Mouse (Mus musculus): ENCODE results near the gene Spaar. TPM values are rescaled to one million over a fixed set of nuclear protein-coding genes. Genes with fewer than 3 reads are reported as not detected.

The Spaar gene
- polyA plus RNA-seq, 1 experiment, result 0.88 TPM

DNA sequence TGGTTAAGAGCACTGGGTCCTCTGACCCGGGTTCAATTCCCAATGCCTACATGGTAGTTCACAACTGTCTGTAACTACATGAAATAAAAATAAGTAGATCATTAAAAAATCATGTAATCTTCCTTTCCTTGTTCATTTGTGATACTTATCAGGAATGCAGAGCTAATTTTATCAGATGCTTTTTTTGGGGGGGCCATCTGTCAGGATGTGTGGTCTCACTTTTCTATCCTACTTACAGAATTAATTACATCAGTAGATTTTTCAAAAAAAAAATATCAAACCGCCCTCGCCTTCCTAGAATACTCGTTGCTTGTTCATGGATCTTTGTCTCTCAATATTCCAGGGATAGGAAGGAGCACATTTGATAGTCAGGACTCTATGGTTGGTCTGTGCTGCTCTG lies 7.6 kb upstream of the Spaar start:
- no peak overlapping the region for H3K27ac ChIP-seq (ENCODE audit: insufficient read depth, low read length)
- no peak overlapping the region for H3K4me3 ChIP-seq (replicated peaks; ENCODE audit: insufficient read depth, low read depth, low read length)
- no peaks in the 10 kb centered on the region for H3K27me3 ChIP-seq (ENCODE audit: control insufficient read depth, insufficient read depth, low read length)
- TF ChIP-seq CTCF (IDR thresholded peaks at IDR 0.05; ENCODE audit: borderline replicate concordance, insufficient read depth, low read depth, low read length) (no peak), POLR2A (IDR thresholded peaks at IDR 0.05; ENCODE audit: borderline replicate concordance, insufficient read depth, low read length) (no peak)
- 83% methylated on average over 4 of the region's 4 CpGs for WGBS
- peaks cover 5% of the 10 kb centered on the region; the same call in 1 of the 2 replicates for H3K4me1 ChIP-seq (ENCODE audit: control insufficient read depth, insufficient read depth, low read length)
- DNase-seq, result no peak

DNA sequence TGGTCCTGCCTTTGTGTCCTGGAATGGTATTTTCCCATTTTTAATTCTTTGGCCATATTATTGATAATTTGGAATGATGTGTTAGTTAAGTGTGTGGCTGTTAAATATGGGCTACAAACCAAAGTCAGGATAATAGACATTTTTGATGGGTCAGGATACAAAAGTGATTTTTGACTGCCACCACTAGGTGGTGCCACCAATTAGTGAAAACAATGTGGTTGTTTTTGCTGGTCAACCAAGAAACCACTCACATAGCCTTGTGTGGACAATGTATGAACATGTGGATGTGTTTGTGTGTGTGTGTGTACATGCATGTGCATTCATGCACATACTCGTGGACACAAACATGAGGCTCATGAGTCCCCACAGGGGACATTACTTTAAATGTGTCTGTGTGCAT lies 5.1 kb upstream of the Spaar start:
- Histone ChIP-seq H3K4me3 (replicated peaks; ENCODE audit: insufficient read depth, low read depth, low read length) (no peak overlapping the region), H3K4me1 (ENCODE audit: control insufficient read depth, insufficient read depth, low read length) (peaks cover 5% of the 10 kb centered on the region; the same call in 1 of the 2 replicates), H3K27me3 (ENCODE audit: control insufficient read depth, insufficient read depth, low read length) (no peaks in the 10 kb centered on the region), H3K27ac (ENCODE audit: insufficient read depth, low read length) (no peak overlapping the region)
- TF ChIP-seq POLR2A (IDR thresholded peaks at IDR 0.05; ENCODE audit: borderline replicate concordance, insufficient read depth, low read length), result no peak
- TF ChIP-seq CTCF (IDR thresholded peaks at IDR 0.05; ENCODE audit: borderline replicate concordance, insufficient read depth, low read depth, low read length), result peak; percentile 29; the same call in 1 of the 2 replicates
- DNase-seq, result peak in 1 of 2 experiments; percentile 20
- WGBS, result 44% methylated on average over 1 of the region's 1 CpGs

DNA sequence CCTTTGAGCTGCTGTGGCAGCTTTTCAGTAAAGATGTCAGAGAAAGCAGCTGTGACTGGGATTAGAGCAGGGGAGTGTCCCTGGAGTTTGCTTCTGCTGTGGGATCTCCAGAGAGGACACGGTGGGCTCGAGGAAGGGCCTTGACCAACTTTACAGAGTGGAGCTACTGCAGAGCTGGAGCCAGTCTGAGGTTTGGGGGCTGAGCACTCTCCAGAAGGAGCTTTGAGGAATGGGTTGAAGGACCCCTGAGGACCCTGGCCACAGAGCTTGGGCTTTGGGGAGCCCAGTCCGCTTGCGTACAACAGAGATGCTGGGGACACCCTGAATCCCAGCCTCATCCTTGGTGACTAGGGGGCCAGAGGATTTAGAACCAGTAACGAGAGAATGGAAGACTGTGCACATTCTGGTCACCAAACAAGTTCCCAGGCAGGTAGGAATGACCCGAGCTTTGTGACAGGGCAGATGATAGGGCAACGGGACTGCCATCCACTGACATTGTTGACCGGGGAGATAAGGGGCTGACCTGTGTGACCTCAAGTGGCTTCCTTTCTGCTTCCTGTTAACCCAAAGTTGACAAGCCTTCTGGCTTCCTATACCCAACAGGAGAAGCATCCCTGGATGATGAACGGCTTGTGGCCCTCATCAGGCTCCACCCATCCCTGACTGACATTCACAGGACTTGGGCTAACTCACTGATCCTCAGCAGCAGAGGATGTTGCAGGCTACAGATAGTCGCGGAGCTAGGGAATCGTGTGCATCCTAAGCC lies 3.4 kb upstream of the Spaar start:
- Histone ChIP-seq H3K4me1 (ENCODE audit: control insufficient read depth, insufficient read depth, low read length) (no peaks in the 10 kb centered on the region), H3K4me3 (replicated peaks; ENCODE audit: insufficient read depth, low read depth, low read length) (no peak overlapping the region), H3K27ac (ENCODE audit: insufficient read depth, low read length) (no peak overlapping the region), H3K27me3 (ENCODE audit: control insufficient read depth, insufficient read depth, low read length) (no peaks in the 10 kb centered on the region)
- WGBS, result 75% methylated on average over 12 of the region's 12 CpGs
- TF ChIP-seq POLR2A (IDR thresholded peaks at IDR 0.05; ENCODE audit: borderline replicate concordance, insufficient read depth, low read length) (no peak), CTCF (IDR thresholded peaks at IDR 0.05; ENCODE audit: borderline replicate concordance, insufficient read depth, low read depth, low read length) (no peak)
- no peak for DNase-seq

DNA sequence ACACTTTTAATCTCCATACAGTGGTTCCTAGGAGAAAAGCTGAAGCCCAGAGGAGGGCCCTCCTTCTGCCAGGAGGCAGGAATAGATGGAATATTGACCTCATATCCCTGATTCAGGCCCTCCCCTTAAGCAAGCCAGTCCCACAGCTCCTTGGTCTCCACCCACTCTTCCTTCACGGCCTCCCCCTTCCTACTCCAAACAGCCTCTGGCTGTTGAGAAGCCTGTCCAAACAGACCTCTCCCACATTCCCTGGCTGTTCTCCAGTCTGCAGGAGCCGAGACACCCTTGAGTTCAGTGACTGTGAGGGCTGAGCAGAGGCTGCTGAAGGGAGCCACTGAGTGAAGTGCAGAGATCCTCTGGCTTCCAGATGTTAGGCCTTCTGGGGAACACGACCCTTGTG lies 2.8 kb upstream of the Spaar start, which contains the start of gene Hrct1:
Gene Hrct1 (plus strand): TSS at position 194 of the 400 bp plus-strand sequence.
- no peak for DNase-seq
- TF ChIP-seq POLR2A (IDR thresholded peaks at IDR 0.05; ENCODE audit: borderline replicate concordance, insufficient read depth, low read length) (no peak), CTCF (IDR thresholded peaks at IDR 0.05; ENCODE audit: borderline replicate concordance, insufficient read depth, low read depth, low read length) (no peak)
- Histone ChIP-seq H3K27me3 (ENCODE audit: control insufficient read depth, insufficient read depth, low read length) (no peaks in the 10 kb centered on the region), H3K4me1 (ENCODE audit: control insufficient read depth, insufficient read depth, low read length) (no peaks in the 10 kb centered on the region), H3K27ac (ENCODE audit: insufficient read depth, low read length) (no peak within 1 kb of the TSS), H3K4me3 (replicated peaks; ENCODE audit: insufficient read depth, low read depth, low read length) (no peak within 1 kb of the TSS)
- 32% methylated on average over 3 of the region's 3 CpGs for WGBS

- Histone ChIP-seq H3K4me1 (ENCODE audit: control insufficient read depth, insufficient read depth, low read length) (no peaks in the 10 kb centered on the region), H3K4me3 (replicated peaks; ENCODE audit: insufficient read depth, low read depth, low read length) (no peak overlapping the region), H3K27me3 (ENCODE audit: control insufficient read depth, insufficient read depth, low read length) (no peaks in the 10 kb centered on the region), H3K27ac (ENCODE audit: insufficient read depth, low read length) (no peak overlapping the region)
- no peak for TF ChIP-seq CTCF (IDR thresholded peaks at IDR 0.05; ENCODE audit: borderline replicate concordance, insufficient read depth, low read depth, low read length)
- no peak for DNase-seq
- WGBS, result 71% methylated on average over 7 of the region's 7 CpGs
These were observed 1.9 kb upstream of the Spaar start for GRCm38 (mm10) chr4:43727718-43728575.

- H3K4me1 ChIP-seq (ENCODE audit: control insufficient read depth, insufficient read depth, low read length), result no peaks in the 10 kb centered on the region
- 57% methylated on average over 5 of the region's 5 CpGs for WGBS
- DNase-seq, result no peak
- H3K27ac ChIP-seq (ENCODE audit: insufficient read depth, low read length), result no peak overlapping the region
- TF ChIP-seq POLR2A (IDR thresholded peaks at IDR 0.05; ENCODE audit: borderline replicate concordance, insufficient read depth, low read length), result no peak
- TF ChIP-seq CTCF (IDR thresholded peaks at IDR 0.05; ENCODE audit: borderline replicate concordance, insufficient read depth, low read depth, low read length), result no peak
- H3K4me3 ChIP-seq (replicated peaks; ENCODE audit: insufficient read depth, low read depth, low read length), result no peak overlapping the region
- no peaks in the 10 kb centered on the region for H3K27me3 ChIP-seq (ENCODE audit: control insufficient read depth, insufficient read depth, low read length)
These were observed 1.3 kb upstream of the Spaar start for GRCm38 (mm10) chr4:43728576-43728954.

- WGBS, result 78% methylated on average over 3 of the region's 3 CpGs
- Histone ChIP-seq H3K27ac (ENCODE audit: insufficient read depth, low read length) (no peak overlapping the region; the same call in 1 of the 2 replicates), H3K27me3 (ENCODE audit: control insufficient read depth, insufficient read depth, low read length) (no peaks in the 10 kb centered on the region), H3K4me3 (replicated peaks; ENCODE audit: insufficient read depth, low read depth, low read length) (no peak overlapping the region), H3K4me1 (ENCODE audit: control insufficient read depth, insufficient read depth, low read length) (no peaks in the 10 kb centered on the region)
- no peak for DNase-seq
- no peak for TF ChIP-seq POLR2A (IDR thresholded peaks at IDR 0.05; ENCODE audit: borderline replicate concordance, insufficient read depth, low read length)
- TF ChIP-seq CTCF (IDR thresholded peaks at IDR 0.05; ENCODE audit: borderline replicate concordance, insufficient read depth, low read depth, low read length), result no peak
These were observed 708 bp upstream of the Spaar start for GRCm38 (mm10) chr4:43729126-43729525.
